Mouse (Mus musculus): ENCODE measurements around the gene Stac3.

GRCm38 (mm10) chr10:127512813-127513212 lies 11.3 kb downstream of the Stac3 start:
- TF ChIP-seq CTCF (IDR thresholded peaks at IDR 0.05; ENCODE audit: low read depth, low read length) (peak; percentile 100), POLR2A (IDR thresholded peaks at IDR 0.05; ENCODE audit: extremely low read depth, insufficient read depth, low read length) (no peak)

Data from liver, adult 2 months (tissue).